Mouse (Mus musculus): ENCODE measurements around the gene Rab1a. TPM values are rescaled to one million over a fixed set of nuclear protein-coding genes. Genes with fewer than 3 reads are reported as not detected.

Rab1a gene
- polyA plus RNA-seq, 1 experiment from 2014 or later: 216 TPM

DNA sequence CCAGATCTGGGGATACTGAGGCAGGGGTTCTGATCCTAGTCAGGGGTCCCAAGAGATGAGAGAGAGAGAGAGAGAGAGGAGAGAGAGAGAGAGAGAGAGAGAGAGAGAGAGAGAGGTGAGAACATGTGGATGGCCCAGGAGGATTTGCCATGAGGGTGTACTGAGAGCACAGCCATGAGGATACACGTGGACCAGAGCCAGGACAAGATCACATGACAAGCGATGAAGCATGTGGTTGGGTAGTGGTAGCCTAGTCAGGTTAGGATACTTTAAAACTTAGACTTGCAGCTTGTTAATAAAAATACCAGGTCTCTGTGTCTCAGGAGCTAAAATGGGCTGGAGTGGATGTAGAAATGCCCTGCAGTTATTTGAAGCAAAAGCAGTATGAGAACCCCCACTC, 74.7 kb downstream of the Rab1a start:
- Histone ChIP-seq H3K36me3 (ENCODE audit: control insufficient read depth, insufficient read depth, low read length) (no peaks in the 10 kb centered on the region), H3K4me1 (replicated peaks; ENCODE audit: control insufficient read depth, insufficient read depth, low read length) (no peaks in the 10 kb centered on the region), H3K9ac (ENCODE audit: low read length) (no peak overlapping the region), H3K27ac (ENCODE audit: low read depth) (no peak overlapping the region), H3K4me2 (ENCODE audit: low read length) (no peak overlapping the region), H3K27me3 (replicated peaks; ENCODE audit: control insufficient read depth, insufficient read depth, low read length) (no peaks in the 10 kb centered on the region), H3K9me3 (ENCODE audit: control insufficient read depth, low read length) (no peaks in the 10 kb centered on the region), H3K4me3 (ENCODE audit: low read depth, low read length) (no peak overlapping the region)
- WGBS: 68% methylated on average over 2 of the region's 2 CpGs
- no peak for ATAC-seq (replicated peaks; ENCODE audit: low FRiP score, low TSS enrichment, low read depth)
- DNase-seq (ENCODE audit: low spot score): no peak

Other genes with a start within 250 kb of the Rab1a start
- 66.5 and 68.4 TPM in 2 replicates for gene Actr2, start 88.5 kb upstream of the Rab1a start, polyA plus RNA-seq (2014; fragmentation: Nextera tagmentation; extraction: Ambion mirVana)
- gene Cep68, start 48.0 kb downstream of the Rab1a start, polyA plus RNA-seq (2014; fragmentation: Nextera tagmentation; extraction: Ambion mirVana): 34.1 and 38.0 TPM in 2 replicates
- 17.2 and 18.2 TPM in 2 replicates for gene Slc1a4, start 131.3 kb downstream of the Rab1a start, polyA plus RNA-seq (2014; fragmentation: Nextera tagmentation; extraction: Ambion mirVana)